Mouse (Mus musculus): ENCODE results near the gene Pdcl. TPM values are rescaled to one million over a fixed set of nuclear protein-coding genes. Genes with fewer than 3 reads are reported as not detected.

Gene Pdcl
- 49.5 and 54.1 TPM in 2 replicates for total RNA-seq (2014; rRNA removed)
- polyA plus RNA-seq (2015; fragmentation: Nextera tagmentation; extraction: Ambion mirVana): 44.6 and 46.4 TPM in 2 replicates

DNA sequence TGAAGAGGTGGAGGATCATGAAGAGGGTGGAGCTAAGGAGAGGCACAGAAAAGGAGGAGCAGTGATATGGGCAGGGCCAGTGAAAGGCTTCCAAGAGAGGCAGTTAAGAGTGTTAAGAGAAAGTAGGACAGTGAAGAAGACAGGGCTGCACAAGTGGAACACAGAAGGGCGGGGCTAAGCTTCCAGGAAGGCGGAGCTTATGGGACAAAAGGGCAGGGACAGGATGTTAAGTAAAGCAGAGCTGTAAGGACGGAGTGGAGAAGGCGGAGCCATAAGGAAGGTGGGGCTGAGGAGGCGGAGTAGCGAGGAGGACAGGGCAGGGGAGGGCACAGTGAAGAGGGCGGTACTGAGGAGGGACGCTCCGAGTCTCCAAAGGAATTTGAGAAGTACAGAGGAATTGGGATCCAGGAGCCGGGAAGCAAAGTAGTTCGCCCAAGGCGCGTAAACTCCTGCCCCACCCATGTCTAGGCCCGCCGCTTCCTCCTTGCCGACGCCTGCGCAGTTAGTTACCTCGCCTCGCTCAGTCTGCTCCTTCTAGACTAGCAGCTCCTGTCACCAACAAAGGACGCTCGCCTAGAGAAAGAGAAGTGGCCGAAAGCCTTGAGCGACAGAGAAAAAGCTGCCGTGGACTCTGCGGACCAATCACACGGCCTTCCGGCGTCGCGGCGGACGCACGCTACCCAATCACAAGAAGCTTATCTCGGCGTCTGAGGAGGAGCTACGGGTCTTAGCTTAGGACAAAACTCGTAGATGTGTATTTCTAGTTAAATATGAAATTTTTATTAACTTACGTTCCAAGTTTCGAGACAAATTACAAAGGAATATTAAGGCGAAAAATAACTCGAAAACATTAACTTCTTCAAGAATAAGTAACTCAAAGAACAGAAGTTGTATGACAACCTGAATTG lies at the start of gene Pdcl:
Pdcl (minus strand) TSS at position 700 of the 908 bp plus-strand sequence.
- Histone ChIP-seq H3K9me3 (ENCODE audit: low read length) (no peaks in the 10 kb centered on the region), H3K9ac (peak within 1 kb of the TSS; percentile 63), H3K36me3 (ENCODE audit: insufficient read depth) (peaks cover 31% of the 10 kb centered on the region), H3K4me3 (ENCODE audit: low read depth, low read length) (peak within 1 kb of the TSS; percentile 80), H3K4me2 (ENCODE audit: low read depth) (peak within 1 kb of the TSS; percentile 70), H3K4me1 (ENCODE audit: insufficient read depth) (peaks cover 5% of the 10 kb centered on the region), H3K27ac (ENCODE audit: low read depth, low read length) (peak within 1 kb of the TSS; percentile 84), H3K27me3 (ENCODE audit: insufficient read depth, low read length) (no peaks in the 10 kb centered on the region)
- TF ChIP-seq CTCF (IDR thresholded peaks at IDR 0.05; ENCODE audit: low read depth): no peak
- 1% methylated on average over 42 of the region's 42 CpGs for WGBS
- ATAC-seq (peak; percentile 96), DNase-seq (peak; percentile 93)

- H3K9ac ChIP-seq: no peak overlapping the region
- DNase-seq: peak; percentile 20
- no peaks in the 10 kb centered on the region for H3K4me1 ChIP-seq (ENCODE audit: insufficient read depth)
- H3K9me3 ChIP-seq (ENCODE audit: low read length): no peaks in the 10 kb centered on the region
- TF ChIP-seq CTCF (IDR thresholded peaks at IDR 0.05; ENCODE audit: low read depth): peak; percentile 31
- no peak overlapping the region for H3K4me3 ChIP-seq (ENCODE audit: low read depth, low read length)
- WGBS: 40% methylated on average over 1 of the region's 1 CpGs
- no peaks in the 10 kb centered on the region for H3K27me3 ChIP-seq (ENCODE audit: insufficient read depth, low read length)
- H3K4me2 ChIP-seq (ENCODE audit: low read depth): no peak overlapping the region
- ATAC-seq: no peak
- no peak overlapping the region for H3K27ac ChIP-seq (ENCODE audit: low read depth, low read length)
- H3K36me3 ChIP-seq (ENCODE audit: insufficient read depth): peaks cover 28% of the 10 kb centered on the region
Measured at GRCm38 (mm10) chr2:37395539-37395938, 36.4 kb upstream of the Pdcl start.

DNA sequence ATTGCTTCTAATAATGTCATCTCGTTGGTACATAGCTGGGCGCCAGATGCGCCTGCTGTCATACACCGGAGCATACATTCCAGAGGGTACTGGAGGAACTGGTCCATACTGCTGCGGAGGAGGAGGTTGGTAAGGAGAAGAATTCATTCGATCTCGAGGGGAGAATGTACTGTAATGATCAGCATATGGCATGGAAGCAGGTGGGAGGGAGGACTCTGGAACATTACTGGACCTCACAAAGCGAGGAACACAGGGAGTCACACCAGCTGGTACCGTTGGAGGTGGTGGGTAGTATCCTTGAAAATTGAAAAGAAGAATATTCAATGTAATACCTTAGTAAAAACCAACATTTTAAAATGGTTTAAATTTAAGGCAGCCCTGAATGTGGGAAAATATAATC lies 23.8 kb upstream of the Pdcl start:
- H3K27me3 ChIP-seq (ENCODE audit: insufficient read depth, low read length): no peaks in the 10 kb centered on the region
- no peak overlapping the region for H3K9ac ChIP-seq
- no peak for TF ChIP-seq CTCF (IDR thresholded peaks at IDR 0.05; ENCODE audit: low read depth)
- 93% methylated on average over 9 of the region's 9 CpGs for WGBS
- no peaks in the 10 kb centered on the region for H3K4me1 ChIP-seq (ENCODE audit: insufficient read depth)
- no peak overlapping the region for H3K4me2 ChIP-seq (ENCODE audit: low read depth)
- no peak overlapping the region for H3K27ac ChIP-seq (ENCODE audit: low read depth, low read length)
- H3K4me3 ChIP-seq (ENCODE audit: low read depth, low read length): no peak overlapping the region
- no peak for DNase-seq
- H3K36me3 ChIP-seq (ENCODE audit: insufficient read depth): peaks cover 29% of the 10 kb centered on the region
- no peak for ATAC-seq
- H3K9me3 ChIP-seq (ENCODE audit: low read length): no peaks in the 10 kb centered on the region

DNA sequence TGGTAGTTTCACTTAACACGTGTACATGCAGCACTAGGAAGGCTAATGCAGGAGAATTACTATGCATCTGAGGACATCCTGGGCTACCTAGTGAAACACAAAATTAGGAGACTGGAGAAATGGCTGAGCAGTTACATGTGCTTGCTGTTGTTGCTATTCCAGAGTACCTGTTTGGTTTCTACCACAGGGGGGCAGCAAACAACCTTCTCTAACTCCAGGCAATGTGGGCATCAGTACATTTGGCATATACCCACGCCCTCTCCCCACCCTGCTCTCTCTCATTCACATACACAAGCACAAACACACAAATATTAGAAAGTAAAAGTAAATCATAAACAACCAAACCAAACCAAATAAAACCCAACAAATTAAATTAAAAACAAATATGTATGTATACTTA lies 21.1 kb upstream of the Pdcl start:
- Histone ChIP-seq H3K4me3 (ENCODE audit: low read depth, low read length) (no peak overlapping the region), H3K4me1 (ENCODE audit: insufficient read depth) (no peaks in the 10 kb centered on the region), H3K4me2 (ENCODE audit: low read depth) (no peak overlapping the region), H3K27ac (ENCODE audit: low read depth, low read length) (no peak overlapping the region), H3K9me3 (ENCODE audit: low read length) (no peaks in the 10 kb centered on the region), H3K9ac (no peak overlapping the region), H3K36me3 (ENCODE audit: insufficient read depth) (peaks cover 39% of the 10 kb centered on the region), H3K27me3 (ENCODE audit: insufficient read depth, low read length) (no peaks in the 10 kb centered on the region)
- 59% methylated on average over 2 of the region's 2 CpGs for WGBS
- TF ChIP-seq CTCF (IDR thresholded peaks at IDR 0.05; ENCODE audit: low read depth): peak; percentile 74
- DNase-seq (peak; percentile 72), ATAC-seq (peak; percentile 75; the same call in 1 of the 2 replicates)

DNA sequence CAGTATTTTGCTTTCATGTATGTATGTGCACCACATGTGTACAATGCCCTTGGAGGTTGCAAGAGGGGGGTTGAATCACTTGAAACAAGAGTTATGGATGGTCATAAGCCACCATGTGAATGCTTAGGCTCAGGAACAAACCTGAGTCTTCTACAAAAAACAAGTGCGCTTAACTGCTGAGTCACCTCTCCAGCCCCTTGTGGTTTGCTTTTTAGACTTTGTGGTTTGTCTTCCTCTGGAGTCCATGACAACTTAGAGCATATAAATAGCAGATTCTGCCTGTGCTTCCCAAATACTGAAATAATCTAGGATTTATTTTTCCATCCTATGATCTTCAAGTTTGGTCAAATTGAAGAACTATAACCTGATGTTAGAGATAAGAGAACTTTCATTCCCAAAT lies 16.9 kb upstream of the Pdcl start:
- no peaks in the 10 kb centered on the region for H3K9me3 ChIP-seq (ENCODE audit: low read length)
- no peak overlapping the region for H3K4me2 ChIP-seq (ENCODE audit: low read depth)
- no peak for TF ChIP-seq CTCF (IDR thresholded peaks at IDR 0.05; ENCODE audit: low read depth)
- no peak overlapping the region for H3K4me3 ChIP-seq (ENCODE audit: low read depth, low read length)
- WGBS: 96% methylated on average over 1 of the region's 1 CpGs
- H3K27ac ChIP-seq (ENCODE audit: low read depth, low read length): no peak overlapping the region
- H3K36me3 ChIP-seq (ENCODE audit: insufficient read depth): peaks cover 24% of the 10 kb centered on the region
- no peak overlapping the region for H3K9ac ChIP-seq
- ATAC-seq (no peak), DNase-seq (no peak)
- H3K4me1 ChIP-seq (ENCODE audit: insufficient read depth): no peaks in the 10 kb centered on the region
- H3K27me3 ChIP-seq (ENCODE audit: insufficient read depth, low read length): no peaks in the 10 kb centered on the region

DNA sequence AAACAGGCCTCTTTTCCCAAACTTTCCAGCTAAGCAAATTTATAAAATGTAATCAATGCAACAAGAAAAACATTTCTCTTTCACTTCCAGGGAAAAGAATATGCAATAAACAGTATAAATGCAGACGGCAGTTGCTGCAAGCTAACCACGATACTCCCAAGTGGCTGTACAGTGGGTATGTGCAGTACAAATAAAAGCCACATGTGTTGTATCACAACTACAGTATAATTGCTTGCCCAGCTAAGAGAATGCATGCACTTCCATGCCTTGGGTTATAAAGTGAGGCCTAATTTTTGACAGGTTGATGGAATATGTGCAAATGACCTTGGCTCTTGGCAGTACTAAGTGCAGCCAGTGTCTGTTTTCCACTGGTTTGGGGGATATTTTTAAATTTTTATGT lies 11.5 kb upstream of the Pdcl start:
- ATAC-seq: no peak
- Histone ChIP-seq H3K4me1 (ENCODE audit: insufficient read depth) (no peaks in the 10 kb centered on the region), H3K4me2 (ENCODE audit: low read depth) (no peak overlapping the region), H3K36me3 (ENCODE audit: insufficient read depth) (peaks cover 5% of the 10 kb centered on the region), H3K9me3 (ENCODE audit: low read length) (no peaks in the 10 kb centered on the region), H3K9ac (no peak overlapping the region), H3K27me3 (ENCODE audit: insufficient read depth, low read length) (no peaks in the 10 kb centered on the region), H3K4me3 (ENCODE audit: low read depth, low read length) (no peak overlapping the region), H3K27ac (ENCODE audit: low read depth, low read length) (no peak overlapping the region)
- TF ChIP-seq CTCF (IDR thresholded peaks at IDR 0.05; ENCODE audit: low read depth): no peak
- DNase-seq: no peak
- WGBS: 93% methylated on average over 2 of the region's 2 CpGs

GRCm38 (mm10) chr2:37359908-37360307 lies 776 bp upstream of the Pdcl start:
- TF ChIP-seq CTCF (IDR thresholded peaks at IDR 0.05; ENCODE audit: low read depth): no peak
- Histone ChIP-seq H3K4me1 (ENCODE audit: insufficient read depth) (peaks cover 5% of the 10 kb centered on the region), H3K9me3 (ENCODE audit: low read length) (no peaks in the 10 kb centered on the region), H3K36me3 (ENCODE audit: insufficient read depth) (peaks cover 21% of the 10 kb centered on the region), H3K27me3 (ENCODE audit: insufficient read depth, low read length) (no peaks in the 10 kb centered on the region), H3K4me2 (ENCODE audit: low read depth) (no peak overlapping the region), H3K9ac (no peak overlapping the region), H3K4me3 (ENCODE audit: low read depth, low read length) (no peak overlapping the region), H3K27ac (ENCODE audit: low read depth, low read length) (no peak overlapping the region)
- WGBS: 90% methylated on average over 2 of the region's 2 CpGs
- ATAC-seq (no peak), DNase-seq (no peak)
